Mouse (Mus musculus) activated CD4-positive, CD25-positive, alpha-beta regulatory T cell, adult 4 months (primary cell): ENCODE data around the gene Rdh7. TPM values are rescaled to one million over a fixed set of nuclear protein-coding genes. Genes with fewer than 3 reads are reported as not detected.

ENCODE experiments used
- polyA plus RNA-seq, 2 experiments: library from polyadenylated mRNA; unstranded; fragments of 100-300 nt; shearing (Covaris generic); gene quantifications; one replicate each; pipeline ENCODE4 v1.2.1; 2017

Rdh7 gene
- polyA plus RNA-seq, 2 experiments from 2014 or later, result not detected

Other genes starting within 250 kb of the Rdh7 start
- gene Stat6, start 245.8 kb downstream of the Rdh7 start, polyA plus RNA-seq, result 100 to 1,000 TPM; 119 to 157 TPM
- 1 to 10 TPM; 4.7 to 5.8 TPM for gene Nemp1, start 221.9 kb downstream of the Rdh7 start, polyA plus RNA-seq
- gene Nab2, start 220.2 kb downstream of the Rdh7 start, polyA plus RNA-seq, result 10 to 100 TPM in 1 of 2 experiments, 1 to 10 TPM in 1; 7.4 to 10.2 TPM
- gene Myo1a, start 183.6 kb downstream of the Rdh7 start, polyA plus RNA-seq, result not detected
- gene Tac2, start 164.3 kb downstream of the Rdh7 start, polyA plus RNA-seq, result not detected
- gene Zbtb39, start 149.3 kb downstream of the Rdh7 start, polyA plus RNA-seq, result under 1 TPM; 0.36 to 0.45 TPM
- under 1 TPM; 0.15 to 0.22 TPM for gene Gpr182, start 137.1 kb downstream of the Rdh7 start, polyA plus RNA-seq
- under 1 TPM in 1 of 2 experiments, not detected in 1; 0.13 TPM for gene Rdh1, start 129.1 kb downstream of the Rdh7 start, polyA plus RNA-seq
- gene Rdh16f1, start 129.0 kb downstream of the Rdh7 start, polyA plus RNA-seq, result under 1 TPM in 1 of 2 experiments, not detected in 1; 0.31 TPM
- under 1 TPM in 1 of 2 experiments, not detected in 1; 0.13 TPM for gene Rdh9, start 112.4 kb downstream of the Rdh7 start, polyA plus RNA-seq
- not detected for gene Rdh16, start 87.7 kb downstream of the Rdh7 start, polyA plus RNA-seq
- gene Rdh19, start 38.9 kb downstream of the Rdh7 start, polyA plus RNA-seq, result not detected
- gene Rdh16f2, start 22.3 kb downstream of the Rdh7 start, polyA plus RNA-seq, result not detected
- not detected for gene Sdr9c7, start 9.7 kb upstream of the Rdh7 start, polyA plus RNA-seq
- not detected for gene Hsd17b6, start 118.8 kb upstream of the Rdh7 start, polyA plus RNA-seq
- gene Prim1, start 126.4 kb upstream of the Rdh7 start, polyA plus RNA-seq, result 10 to 100 TPM; 26.5 to 37.8 TPM
- gene Naca, start 146.8 kb upstream of the Rdh7 start, polyA plus RNA-seq, result 1,000 to 10,000 TPM; 1,124 to 1,330 TPM
- 100 to 1,000 TPM; 194 to 285 TPM for gene Ptges3, start 170.1 kb upstream of the Rdh7 start, polyA plus RNA-seq
- 100 to 1,000 TPM; 413 to 469 TPM for gene Atp5b, start 194.5 kb upstream of the Rdh7 start, polyA plus RNA-seq
- gene Baz2a, start 202.8 kb upstream of the Rdh7 start, polyA plus RNA-seq, result 10 to 100 TPM; 44.1 to 53.3 TPM